Mouse (Mus musculus) testis, adult 2 months (tissue): ENCODE results near the gene Cpn1.

Experiments
- CTCF ChIP-seq: fragments of 200-500 bp; IDR thresholded peaks from 2 replicates; pipeline ENCODE4 v1.5.1; 2012; ENCODE audit warnings: low read depth, mild to moderate bottlenecking, inconsistent platforms, low read length, moderate library complexity; ENCODE audit not compliant: control insufficient read depth, insufficient read depth, insufficient replicate concordance
- POLR2A ChIP-seq: fragments of 200-500 bp; IDR thresholded peaks from 2 replicates; pipeline ENCODE4 v1.6.1; 2012; ENCODE audit warnings: low read depth, mild to moderate bottlenecking, inconsistent platforms, low read length, moderate library complexity; ENCODE audit not compliant: control insufficient read depth

- TF ChIP-seq CTCF (no peak), POLR2A (0 out of 2 replicates have a peak, but pooled peaks have one; percentile 8)
Measured at GRCm38 (mm10) chr19:43976661-43977060, 9.7 kb downstream of the Cpn1 start.
